Comparison of ENCODE assay signal across 1 mouse cellular context in the genomic region with DNA sequence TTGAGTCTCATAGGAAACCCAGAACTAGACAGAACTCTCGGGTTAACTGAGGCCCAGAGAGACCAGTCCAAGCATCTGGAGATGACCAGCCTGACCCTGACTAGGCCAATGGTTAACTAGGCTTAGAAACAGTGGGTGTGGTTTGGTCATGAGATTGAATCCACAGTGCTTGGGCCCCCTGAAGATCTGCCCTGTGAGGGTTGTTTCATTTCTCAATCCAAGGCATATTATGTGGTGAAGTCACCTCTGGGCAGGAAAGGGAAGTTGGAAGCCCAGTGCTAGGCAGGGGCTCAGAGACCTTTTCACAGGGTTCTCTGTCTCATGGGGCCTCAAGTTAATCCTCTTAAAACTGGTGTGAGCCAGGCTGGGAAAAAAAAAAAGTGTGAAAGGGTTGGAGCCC.
TF ChIP-seq lines count a peak whose summit lies in the region.

No protein-coding gene starts in this region.

TF ChIP-seq in CH12.LX, 34 proteins besides CTCF, POLR2A, EP300 and RAD21 (continued from another document):
- TF ChIP-seq CHD2 (IDR thresholded peaks at IDR 0.05; ENCODE audit: low read length) (no peak), RCOR1 (conservative IDR thresholded peaks at IDR 0.05; ENCODE audit: low read depth, low read length) (no peak), CHD1 (IDR thresholded peaks at IDR 0.05; ENCODE audit: low read depth, low read length) (no peak), JUND (conservative IDR thresholded peaks at IDR 0.05; ENCODE audit: low read depth, low read length) (no peak), NELFE (IDR thresholded peaks at IDR 0.05; ENCODE audit: low read depth, low read length) (no peak), E2F4 (IDR thresholded peaks at IDR 0.05; ENCODE audit: insufficient replicate concordance, low read depth, low read length) (no peak), PAX5 (IDR thresholded peaks at IDR 0.05; ENCODE audit: low read length) (no peak), ETS1 (conservative IDR thresholded peaks at IDR 0.05; ENCODE audit: low read depth, low read length) (no peak), MAX (IDR thresholded peaks at IDR 0.05; ENCODE audit: low read length) (no peak)
